Mouse (Mus musculus) midbrain, embryonic 11.5 days (tissue): ENCODE data around the gene Cd164. TPM values are rescaled to one million over a fixed set of nuclear protein-coding genes. Genes with fewer than 3 reads are reported as not detected.
"Not testable (repeated sequence)": the region's sequence is repeated elsewhere in the genome, so short reads cannot be mapped to it uniquely, and the experiment has no call there.

Source experiments
- ATAC-seq: fragments of 200-750 bp; cut with Nextera tagmentation; 2 replicates; pipeline ENCODE4 v1.8.0; 2017; ENCODE audit warnings: moderate TSS enrichment, moderate library complexity; ENCODE audit not compliant: low FRiP score
- DNase-seq: peaks from one replicate; pipeline ENCODE4 v3.0.0; 2015; ENCODE audit warnings: low spot score; ENCODE audit errors: missing footprints
- H3K27ac ChIP-seq: fragments of 300-500 bp; sonication (generic); 2 replicates; pipeline ENCODE4 v1.5.1; 2014; ENCODE audit warnings: low read depth, low read length
- H3K27me3 ChIP-seq: fragments of 300-500 bp; sonication (generic); 2 replicates; pipeline ENCODE4 v1.6.1; 2014; ENCODE audit warnings: mild to moderate bottlenecking, low read length, moderate library complexity, mixed read lengths; ENCODE audit not compliant: control insufficient read depth, insufficient read depth
- H3K36me3 ChIP-seq: fragments of 300-500 bp; sonication (generic); 2 replicates; pipeline ENCODE4 v1.6.1; 2014; ENCODE audit warnings: mild to moderate bottlenecking, low read length, moderate library complexity, mixed read lengths; ENCODE audit not compliant: control insufficient read depth, insufficient read depth
- H3K4me1 ChIP-seq: fragments of 300-500 bp; sonication (generic); 2 replicates; pipeline ENCODE4 v1.6.1; 2014; ENCODE audit warnings: low read length; ENCODE audit not compliant: control insufficient read depth, insufficient read depth
- H3K4me2 ChIP-seq: fragments of 300-500 bp; sonication (generic); 2 replicates; pipeline ENCODE4 v1.6.1; 2014; ENCODE audit warnings: mild to moderate bottlenecking, moderate library complexity
- H3K4me3 ChIP-seq: fragments of 300-500 bp; sonication (generic); 2 replicates; pipeline ENCODE4 v1.5.1; 2014; ENCODE audit warnings: low read depth, low read length
- H3K9ac ChIP-seq: fragments of 300-500 bp; sonication (generic); 2 replicates; pipeline ENCODE4 v1.6.1; 2014; ENCODE audit warnings: low read length
- H3K9me3 ChIP-seq: fragments of 300-500 bp; sonication (generic); 2 replicates; pipeline ENCODE4 v1.6.1; 2016; ENCODE audit warnings: low read length; ENCODE audit not compliant: control insufficient read depth
- WGBS: fragments of 180-500 bp; shearing (Covaris S2); extraction: QIAGEN DNeasy Blood & Tissue Kit; methylation state at CpG from one replicate; pipeline ENCODE4 v1.1.7; 2014; 5-methylcytosine and 5-hydroxymethylcytosine counted together
- polyA plus RNA-seq: library from polyadenylated mRNA; unstranded; fragments of >200 nt; fragmentation: Nextera tagmentation; extraction: Ambion mirVana; gene quantifications from 2 replicates; pipeline ENCODE4 v1.2.1, GENCODE M21; 2014

Gene Cd164
- polyA plus RNA-seq, 1 experiment from 2014 or later = 112 TPM

DNA sequence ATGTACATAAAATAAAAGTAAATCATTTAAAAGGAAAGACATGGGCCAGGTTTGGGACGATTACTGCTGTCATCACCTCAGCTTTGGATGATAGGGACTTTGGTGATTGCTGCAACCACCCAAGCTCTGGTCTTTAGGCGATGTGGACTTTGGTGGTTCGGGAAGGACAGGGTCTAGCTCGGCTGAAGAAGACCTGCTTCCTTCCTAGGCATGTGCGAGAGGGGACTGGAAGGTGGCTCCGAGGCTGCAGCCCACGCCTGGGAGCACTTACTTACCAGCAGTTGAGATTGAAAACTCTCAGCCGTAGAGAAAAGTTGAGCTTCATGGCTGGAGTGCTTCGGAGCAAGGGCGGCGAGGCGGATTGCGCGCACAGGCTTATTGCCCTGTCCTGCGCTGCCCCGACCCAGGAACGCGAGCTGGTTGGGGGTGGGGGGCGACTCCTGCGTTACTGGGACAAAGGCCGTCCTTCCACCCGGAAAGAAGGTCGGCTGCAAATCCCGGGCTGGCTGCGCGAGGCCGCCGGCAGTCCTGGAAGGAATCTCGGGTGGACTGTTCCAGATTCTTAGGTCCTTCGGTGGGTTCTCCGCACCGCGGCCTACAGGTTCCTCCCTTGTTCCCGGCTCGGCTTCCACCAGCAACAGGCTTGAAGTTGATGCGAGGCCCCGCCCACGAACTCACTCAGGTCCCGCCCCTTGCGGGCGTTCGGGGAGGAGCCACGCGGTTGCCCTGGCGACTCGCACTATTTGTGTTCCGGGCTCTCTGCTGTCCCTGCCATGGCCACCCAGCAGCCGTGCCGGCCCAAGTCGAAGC lies 29.3 kb upstream of the Cd164 start, which contains the start of the genes Smpd2 and Ppil6:
Gene Smpd2 (minus strand): TSS at position 662 of the 810 bp plus-strand sequence.
Gene Ppil6 (plus strand): TSS at position 732 of the 810 bp plus-strand sequence.
- ATAC-seq = peak; percentile 97
- Histone ChIP-seq H3K9ac (peak within 1 kb of the TSS; percentile 73), H3K36me3 (peaks cover 4% of the 10 kb centered on the region), H3K9me3 (no peaks in the 10 kb centered on the region), H3K27ac (no peak within 1 kb of the TSS), H3K4me2 (peak within 1 kb of the TSS; percentile 98), H3K27me3 (no peaks in the 10 kb centered on the region), H3K4me1 (peaks cover 29% of the 10 kb centered on the region), H3K4me3 (peak within 1 kb of the TSS; percentile 62)
- WGBS = under 1% methylated on average over 50 of the region's 50 CpGs
- DNase-seq = peak; percentile 100

GRCm38 (mm10) chr10:41490518-41490873 lies 28.7 kb upstream of the Cd164 start:
- H3K4me1 ChIP-seq = peaks cover 29% of the 10 kb centered on the region
- no peak overlapping the region for H3K27ac ChIP-seq
- H3K27me3 ChIP-seq = no peaks in the 10 kb centered on the region
- no peak for DNase-seq
- no peak for ATAC-seq
- H3K4me3 ChIP-seq = peak overlapping the region; percentile 62
- H3K36me3 ChIP-seq = peaks cover 2% of the 10 kb centered on the region
- H3K9me3 ChIP-seq = no peaks in the 10 kb centered on the region
- H3K4me2 ChIP-seq = peak overlapping the region; percentile 98
- 1% methylated on average over 29 of the region's 29 CpGs for WGBS
- H3K9ac ChIP-seq = peak overlapping the region; percentile 73

- no peak overlapping the region for H3K4me3 ChIP-seq
- no peak overlapping the region for H3K27ac ChIP-seq
- no peak for DNase-seq
- H3K4me2 ChIP-seq = peak overlapping the region; percentile 98; the same call in 1 of the 2 replicates
- no peak overlapping the region for H3K9ac ChIP-seq
- no peak for ATAC-seq
- H3K27me3 ChIP-seq = no peaks in the 10 kb centered on the region
- WGBS = 57% methylated on average over 4 of the region's 4 CpGs
- peaks cover 29% of the 10 kb centered on the region for H3K4me1 ChIP-seq
- H3K36me3 ChIP-seq = no peaks in the 10 kb centered on the region; the same call in 1 of the 2 replicates
- no peaks in the 10 kb centered on the region for H3K9me3 ChIP-seq
These were observed 28.1 kb upstream of the Cd164 start for GRCm38 (mm10) chr10:41491111-41491510.

GRCm38 (mm10) chr10:41500941-41501340 lies 18.3 kb upstream of the Cd164 start:
- Histone ChIP-seq H3K27me3 (no peaks in the 10 kb centered on the region), H3K36me3 (no peaks in the 10 kb centered on the region), H3K4me2 (no peak overlapping the region), H3K9me3 (no peaks in the 10 kb centered on the region), H3K4me1 (no peaks in the 10 kb centered on the region), H3K27ac (no peak overlapping the region), H3K4me3 (no peak overlapping the region), H3K9ac (no peak overlapping the region)
- DNase-seq (no peak), ATAC-seq (no peak)
- WGBS = 73% methylated on average over 4 of the region's 4 CpGs

- 91% methylated on average over 1 of the region's 1 CpGs for WGBS
- no peaks in the 10 kb centered on the region for H3K36me3 ChIP-seq
- no peak for ATAC-seq
These were observed 14.2 kb upstream of the Cd164 start for GRCm38 (mm10) chr10:41504996-41505395.

GRCm38 (mm10) chr10:41505446-41505845 lies 13.8 kb upstream of the Cd164 start:
- H3K36me3 ChIP-seq, H3K9ac ChIP-seq, H3K4me2 ChIP-seq, H3K9me3 ChIP-seq, H3K4me3 ChIP-seq, H3K4me1 ChIP-seq, H3K27me3 ChIP-seq, H3K27ac ChIP-seq: not testable (repeated sequence)
- ATAC-seq (peak; percentile 46; the same call in 1 of the 2 replicates), DNase-seq (peak; percentile 91)
- 1% methylated on average over 3 of the region's 3 CpGs for WGBS

More at GRCm38 (mm10) chr10:41504996-41505395, 14.2 kb upstream of the Cd164 start:
- no peak overlapping the region for H3K4me2 ChIP-seq
- no peak overlapping the region for H3K27ac ChIP-seq
- H3K9me3 ChIP-seq = no peaks in the 10 kb centered on the region
- DNase-seq = no peak
- no peaks in the 10 kb centered on the region for H3K27me3 ChIP-seq
- no peaks in the 10 kb centered on the region for H3K4me1 ChIP-seq
- no peak overlapping the region for H3K4me3 ChIP-seq
- H3K9ac ChIP-seq = no peak overlapping the region

DNA sequence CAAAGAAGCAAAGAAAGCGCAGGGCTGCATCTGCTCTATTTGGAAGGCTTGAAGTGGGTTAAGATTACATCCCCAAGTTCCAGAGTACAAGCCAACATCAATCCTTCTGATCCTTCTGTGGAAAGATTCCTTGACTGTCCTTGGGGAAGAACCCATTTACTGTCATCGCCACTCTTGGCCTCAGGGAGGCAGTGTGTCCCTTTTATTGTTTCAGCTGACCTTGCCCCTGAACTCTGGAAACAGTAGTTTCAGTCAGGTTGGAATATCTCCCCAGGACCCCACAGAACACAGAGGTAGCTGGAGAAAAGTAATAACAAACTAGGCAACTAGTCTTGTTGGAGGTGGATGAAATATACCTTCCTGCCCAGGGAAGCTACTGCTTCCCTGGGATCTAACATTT lies 10.1 kb upstream of the Cd164 start:
- ATAC-seq (no peak), DNase-seq (no peak)
- 33% methylated on average over 2 of the region's 2 CpGs for WGBS
- H3K4me1 ChIP-seq = no peaks in the 10 kb centered on the region
- H3K36me3 ChIP-seq = no peaks in the 10 kb centered on the region
- H3K27ac ChIP-seq = no peak overlapping the region
- no peak overlapping the region for H3K4me2 ChIP-seq
- H3K9me3 ChIP-seq = no peaks in the 10 kb centered on the region
- H3K9ac ChIP-seq = no peak overlapping the region
- H3K4me3 ChIP-seq = no peak overlapping the region
- H3K27me3 ChIP-seq = no peaks in the 10 kb centered on the region

DNA sequence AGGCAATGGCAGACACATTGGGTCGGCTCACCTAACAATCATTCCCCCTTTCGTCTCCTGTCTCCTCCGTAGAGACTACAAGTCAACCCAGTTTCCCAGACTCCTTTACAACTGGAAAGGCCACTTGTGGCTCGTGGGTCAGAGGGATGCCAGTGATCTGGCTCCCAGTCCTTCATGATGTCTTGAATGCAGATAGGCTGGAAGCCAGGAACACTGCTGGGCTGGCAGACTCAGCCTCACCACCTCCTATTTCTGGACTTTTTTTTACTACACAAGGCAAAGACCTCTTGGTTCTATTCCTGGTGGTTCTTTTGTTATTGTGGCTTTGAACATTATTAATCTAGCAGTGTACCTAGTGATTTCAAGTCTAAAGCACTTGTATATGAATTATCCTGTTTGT lies 4.9 kb upstream of the Cd164 start:
- DNase-seq (no peak), ATAC-seq (no peak)
- H3K27me3 ChIP-seq = no peaks in the 10 kb centered on the region
- no peak overlapping the region for H3K9ac ChIP-seq
- H3K36me3 ChIP-seq = no peaks in the 10 kb centered on the region
- no peaks in the 10 kb centered on the region for H3K9me3 ChIP-seq
- H3K4me1 ChIP-seq = no peaks in the 10 kb centered on the region
- H3K4me3 ChIP-seq = no peak overlapping the region
- no peak overlapping the region for H3K4me2 ChIP-seq
- no peak overlapping the region for H3K27ac ChIP-seq
- WGBS = 82% methylated on average over 4 of the region's 4 CpGs

- no peak overlapping the region for H3K9ac ChIP-seq
- H3K36me3 ChIP-seq = no peaks in the 10 kb centered on the region
- no peaks in the 10 kb centered on the region for H3K27me3 ChIP-seq
- ATAC-seq (no peak), DNase-seq (no peak)
- H3K4me3 ChIP-seq = no peak overlapping the region
- no peaks in the 10 kb centered on the region for H3K4me1 ChIP-seq
- no peaks in the 10 kb centered on the region for H3K9me3 ChIP-seq
- H3K4me2 ChIP-seq = no peak overlapping the region
- no peak overlapping the region for H3K27ac ChIP-seq
These were observed 4.3 kb upstream of the Cd164 start for GRCm38 (mm10) chr10:41514921-41515320.
